8 mouse cellular contexts compared by ENCODE assay signal in genomic region chr7:140922398-140923069, GRCm38 (mm10). TPM values are rescaled to one million over a fixed set of nuclear protein-coding genes. Genes with fewer than 3 reads are reported as not detected.
DNase-seq lines count a peak whose midpoint lies in the region; ATAC-seq and TF ChIP-seq lines count a peak whose summit lies in the region.

No protein-coding gene starts in this region.

- no peaks in the 10 kb centered on the region for H3K36me3 ChIP-seq in CH12.LX (replicated peaks in 1 of 2; ENCODE audit: control insufficient read depth in 1 of 2, insufficient read depth in 1 of 2, low read length in 1 of 2)
- H3K36me3 ChIP-seq in heart, embryonic 16.5 days (ENCODE audit: control insufficient read depth, insufficient read depth): no peaks in the 10 kb centered on the region
- peaks cover 53% of the 10 kb centered on the region for H3K36me3 ChIP-seq in megakaryocyte, embryonic 14.5 days (replicated peaks; ENCODE audit: low read length)
- no peaks in the 10 kb centered on the region for H3K36me3 ChIP-seq in stomach, embryonic 14.5 days (ENCODE audit: control insufficient read depth, insufficient read depth, low read length)

- H3K4me2 ChIP-seq in CH12.LX (ENCODE audit: insufficient read depth, low read depth, poor library complexity, severe bottlenecking): peak overlapping the region; percentile 77
- peak overlapping the region; percentile 67 for H3K4me2 ChIP-seq in heart, embryonic 16.5 days (ENCODE audit: low read depth, low read length)
- peak overlapping the region; percentile 56 for H3K4me2 ChIP-seq in stomach, embryonic 14.5 days (replicated peaks; ENCODE audit: low read depth, low read length)

- TF ChIP-seq CTCF in CH12.LX (conservative IDR thresholded peaks at IDR 0.05 in 1 of 2, IDR thresholded peaks at IDR 0.05 in 1 of 2; ENCODE audit: low read depth in 2 of 2, low read length in 2 of 2): no peak

- H3K9ac ChIP-seq in CH12.LX (ENCODE audit: insufficient read depth, low read depth): no peak overlapping the region
- peak overlapping the region; percentile 41 for H3K9ac ChIP-seq in heart, embryonic 16.5 days (ENCODE audit: low read length)
- H3K9ac ChIP-seq in stomach, embryonic 14.5 days (replicated peaks; ENCODE audit: low read depth, low read length): no peak overlapping the region

- no peak for TF ChIP-seq POLR2A in CH12.LX (IDR thresholded peaks at IDR 0.05; ENCODE audit: low read depth, low read length)

- in situ Hi-C loops in CH12.LX (cut with MboI; ENCODE audit: low pct_ligation_motif_present, low pct_unique_long_range_greater_than_20kb, low sequenced_read_pairs): no loop called here

- H3K27me3 ChIP-seq in CH12.LX (replicated peaks): peaks cover 19% of the 10 kb centered on the region
- H3K27me3 ChIP-seq in heart, embryonic 16.5 days (ENCODE audit: control insufficient read depth, insufficient read depth, low read length): peaks cover 63% of the 10 kb centered on the region
- H3K27me3 ChIP-seq in megakaryocyte, embryonic 14.5 days (replicated peaks): no peaks in the 10 kb centered on the region
- peaks cover 36% of the 10 kb centered on the region for H3K27me3 ChIP-seq in stomach, embryonic 14.5 days (ENCODE audit: control insufficient read depth, insufficient read depth, low read length)

- ATAC-seq in heart, embryonic 16.5 days (replicated peaks; ENCODE audit: extremely low read depth, insufficient read depth, low FRiP score): no peak
- peak; percentile 31; the same call in 1 of the 2 replicates for ATAC-seq in stomach, embryonic 14.5 days (ENCODE audit: insufficient number of reproducible peaks, insufficient read depth, low FRiP score, low read depth)

- H3K4me3 ChIP-seq in CH12.LX (replicated peaks in 1 of 3; ENCODE audit: low read depth in 2 of 3, low read length in 2 of 3, poor library complexity in 1 of 3): peak overlapping the region in 1 of 3 experiments; percentile 49
- H3K4me3 ChIP-seq in heart, embryonic 16.5 days (ENCODE audit: low read length): peak overlapping the region; percentile 52
- H3K4me3 ChIP-seq in megakaryocyte, embryonic 14.5 days (replicated peaks): peak overlapping the region; percentile 91
- peak overlapping the region; percentile 28 for H3K4me3 ChIP-seq in stomach, embryonic 14.5 days (ENCODE audit: low read depth, low read length)

- WGBS in heart, embryonic 16.5 days: 2% methylated on average over 49 of the region's 49 CpGs
- under 1% methylated on average over 49 of the region's 49 CpGs for WGBS in stomach, embryonic 14.5 days

- TF ChIP-seq EP300 in CH12.LX (IDR thresholded peaks at IDR 0.05; ENCODE audit: low read length): no peak

- dilution Hi-C loops in CH12.LX (cut with MboI; ENCODE audit: extremely low pct_ligation_motif_present, extremely low pct_unique_long_range_greater_than_20kb, low sequenced_read_pairs): no loop called here

- H3K79me2 ChIP-seq in CH12.LX (replicated peaks; ENCODE audit: control insufficient read depth, extremely low read depth, insufficient read depth, poor library complexity, severe bottlenecking): no peaks in the 10 kb centered on the region

- DNase-seq in CH12.LX (ENCODE audit: extremely low read depth) (no peak), ES-CJ7 (ENCODE audit: low read depth, low spot score) (peak; percentile 43)
- peak; percentile 47 for DNase-seq in embryo, embryonic 10 days (ENCODE audit: low spot score)
- DNase-seq in kidney, postnatal 10 days: peak; percentile 87
- no peak for DNase-seq in urinary bladder, adult 2 months (ENCODE audit: low spot score)

- TF ChIP-seq RAD21 in CH12.LX (IDR thresholded peaks at IDR 0.05; ENCODE audit: low read depth, low read length): no peak

- peaks cover 2% of the 10 kb centered on the region for H3K9me3 ChIP-seq in CH12.LX (replicated peaks; ENCODE audit: low read length)
- no peaks in the 10 kb centered on the region for H3K9me3 ChIP-seq in heart, embryonic 16.5 days (replicated peaks; ENCODE audit: control insufficient read depth, low read length)
- H3K9me3 ChIP-seq in megakaryocyte, embryonic 14.5 days: peaks cover 2% of the 10 kb centered on the region
- H3K9me3 ChIP-seq in stomach, embryonic 14.5 days (ENCODE audit: control insufficient read depth, low read depth, low read length): no peaks in the 10 kb centered on the region

- peaks cover 8% of the 10 kb centered on the region in 2 experiments; a peak in 3 of 4 replicates for H3K4me1 ChIP-seq in CH12.LX (ENCODE audit: control insufficient read depth in 1 of 2, insufficient read depth in 2 of 2)
- peaks cover 9% of the 10 kb centered on the region for H3K4me1 ChIP-seq in heart, embryonic 16.5 days (ENCODE audit: control insufficient read depth, insufficient read depth, low read length)
- peaks cover 100% of the 10 kb centered on the region for H3K4me1 ChIP-seq in megakaryocyte, embryonic 14.5 days
- peaks cover 10% of the 10 kb centered on the region; the same call in 1 of the 2 replicates for H3K4me1 ChIP-seq in stomach, embryonic 14.5 days (ENCODE audit: control insufficient read depth, insufficient read depth, low read length)

- H3K27ac ChIP-seq in CH12.LX (ENCODE audit: insufficient read depth, low read depth): no peak overlapping the region
- no peak overlapping the region for H3K27ac ChIP-seq in heart, embryonic 16.5 days (ENCODE audit: low read length)
- H3K27ac ChIP-seq in stomach, embryonic 14.5 days (ENCODE audit: low read length): no peak overlapping the region

TF ChIP-seq in CH12.LX, 34 proteins besides CTCF, POLR2A, EP300 and RAD21 (continues in another document):
- TF ChIP-seq BHLHE40 (IDR thresholded peaks at IDR 0.05; ENCODE audit: low read depth, low read length) (peak; percentile 59), ETS1 (conservative IDR thresholded peaks at IDR 0.05; ENCODE audit: low read depth, low read length) (no peak), SIN3A (IDR thresholded peaks at IDR 0.05; ENCODE audit: low read length) (0 out of 2 replicates have a peak, but pooled peaks have one; percentile 39), E2F4 (IDR thresholded peaks at IDR 0.05; ENCODE audit: insufficient replicate concordance, low read depth, low read length) (no peak), UBTF (IDR thresholded peaks at IDR 0.05; ENCODE audit: low read depth, low read length) (no peak), TBP (conservative IDR thresholded peaks at IDR 0.05; ENCODE audit: low read depth, low read length) (no peak), MYC (IDR thresholded peaks at IDR 0.05; ENCODE audit: low read depth, low read length) (peak; percentile 61; the same call in 1 of the 2 replicates), JUN (IDR thresholded peaks at IDR 0.05; ENCODE audit: insufficient read depth, low read depth, low read length) (no peak), PAX5 (IDR thresholded peaks at IDR 0.05; ENCODE audit: low read length) (no peak), HCFC1 (IDR thresholded peaks at IDR 0.05; ENCODE audit: low read depth, low read length) (no peak), MAX (IDR thresholded peaks at IDR 0.05; ENCODE audit: low read length) (peak; percentile 69), MAZ (IDR thresholded peaks at IDR 0.05; ENCODE audit: low read depth, low read length) (no peak), RCOR1 (conservative IDR thresholded peaks at IDR 0.05; ENCODE audit: low read depth, low read length) (no peak)

RNA-seq across cellular contexts. Expression of gene Nlrp6, which starts 1.8 kb away (rescaled TPM):
- total RNA-seq in CH12.LX (2012; rRNA removed) (0.08 and 0.21 TPM in 2 replicates), CH12.LX (2014; rRNA removed) (not detected in 2 replicates)
- polyA plus RNA-seq in CH12.LX (2012; ENCODE audit: insufficient read length, low read depth): 0.14 and 0.15 TPM in 2 replicates
- polyA plus RNA-seq in heart, embryonic 16.5 days (2015; fragmentation: Nextera tagmentation; extraction: Ambion mirVana): 0.82 and 1.6 TPM in 2 replicates
- 18.0 and 21.3 TPM in 2 replicates for polyA plus RNA-seq in megakaryocyte, embryonic 14.5 days (2012; ENCODE audit: insufficient read depth, low replicate concordance)
- 1.2 and 2.2 TPM in 2 replicates for polyA plus RNA-seq in stomach, embryonic 14.5 days (2014; fragmentation: Nextera tagmentation; extraction: Ambion mirVana)
- not detected in 2 replicates for polyA plus RNA-seq in urinary bladder, adult 2 months (2012; rRNA removed)

RNA-seq across cellular contexts. Expression of gene Pgghg, which starts 18.7 kb away (rescaled TPM):
- total RNA-seq in CH12.LX (2012; rRNA removed) (3.3 and 3.7 TPM in 2 replicates), CH12.LX (2014; rRNA removed) (3.2 and 4.0 TPM in 2 replicates)
- polyA plus RNA-seq in CH12.LX (2012; ENCODE audit: insufficient read length, low read depth): 3.1 and 3.6 TPM in 2 replicates
- polyA plus RNA-seq in heart, embryonic 16.5 days (2015; fragmentation: Nextera tagmentation; extraction: Ambion mirVana): 12.2 and 12.4 TPM in 2 replicates
- polyA plus RNA-seq in megakaryocyte, embryonic 14.5 days (2012; ENCODE audit: insufficient read depth, low replicate concordance): 6.6 and 7.4 TPM in 2 replicates
- 28.7 and 31.0 TPM in 2 replicates for polyA plus RNA-seq in stomach, embryonic 14.5 days (2014; fragmentation: Nextera tagmentation; extraction: Ambion mirVana)
- polyA plus RNA-seq in urinary bladder, adult 2 months (2012; rRNA removed): 41.5 and 49.5 TPM in 2 replicates

RNA-seq across cellular contexts. Expression of gene Cox8b, which starts 22.3 kb away (rescaled TPM):
- total RNA-seq in CH12.LX (2012; rRNA removed): not detected in 2 replicates
- not detected in 2 replicates for total RNA-seq in CH12.LX (2014; rRNA removed)
- polyA plus RNA-seq in CH12.LX (2012; ENCODE audit: insufficient read length, low read depth): not detected in 2 replicates
- polyA plus RNA-seq in heart, embryonic 16.5 days (2015; fragmentation: Nextera tagmentation; extraction: Ambion mirVana): 467 and 515 TPM in 2 replicates
- polyA plus RNA-seq in megakaryocyte, embryonic 14.5 days (2012; ENCODE audit: insufficient read depth, low replicate concordance): not detected in 2 replicates
- 0.87 TPM in 1 of 2 replicates, not detected in the other for polyA plus RNA-seq in stomach, embryonic 14.5 days (2014; fragmentation: Nextera tagmentation; extraction: Ambion mirVana)
- polyA plus RNA-seq in urinary bladder, adult 2 months (2012; rRNA removed): 3.9 and 4.4 TPM in 2 replicates

RNA-seq across cellular contexts. Expression of gene Ifitm5, which starts 27.6 kb away (rescaled TPM):
- total RNA-seq in CH12.LX (2012; rRNA removed): 0.68 and 0.76 TPM in 2 replicates
- total RNA-seq in CH12.LX (2014; rRNA removed): not detected in 2 replicates
- 0.55 and 0.71 TPM in 2 replicates for polyA plus RNA-seq in CH12.LX (2012; ENCODE audit: insufficient read length, low read depth)
- polyA plus RNA-seq in heart, embryonic 16.5 days (2015; fragmentation: Nextera tagmentation; extraction: Ambion mirVana): 1.3 and 1.6 TPM in 2 replicates
- polyA plus RNA-seq in megakaryocyte, embryonic 14.5 days (2012; ENCODE audit: insufficient read depth, low replicate concordance): not detected in 2 replicates
- 2.0 and 2.6 TPM in 2 replicates for polyA plus RNA-seq in stomach, embryonic 14.5 days (2014; fragmentation: Nextera tagmentation; extraction: Ambion mirVana)
- polyA plus RNA-seq in urinary bladder, adult 2 months (2012; rRNA removed): 1.3 and 1.7 TPM in 2 replicates

RNA-seq across cellular contexts. Expression of gene Gm45717, which starts 33.2 kb away (rescaled TPM):
- not detected in 2 replicates for total RNA-seq in CH12.LX (2012; rRNA removed)
- total RNA-seq in CH12.LX (2014; rRNA removed): not detected in 2 replicates
- polyA plus RNA-seq in CH12.LX (2012; ENCODE audit: insufficient read length, low read depth): not detected in 2 replicates
- polyA plus RNA-seq in heart, embryonic 16.5 days (2015; fragmentation: Nextera tagmentation; extraction: Ambion mirVana): 0.66 TPM in 1 of 2 replicates, not detected in the other
- polyA plus RNA-seq in megakaryocyte, embryonic 14.5 days (2012; ENCODE audit: insufficient read depth, low replicate concordance): not detected in 2 replicates
- not detected in 2 replicates for polyA plus RNA-seq in stomach, embryonic 14.5 days (2014; fragmentation: Nextera tagmentation; extraction: Ambion mirVana)
- not detected in 2 replicates for polyA plus RNA-seq in urinary bladder, adult 2 months (2012; rRNA removed)

Comparison
In these comparisons a context has a peak if more than half of its experiments do, and no peak if none do; other contexts are left out.
1. DNase-seq: peak in ES-CJ7 (single experiment), embryo, embryonic 10 days (single experiment) and kidney, postnatal 10 days (single experiment); none in CH12.LX (single experiment) and urinary bladder, adult 2 months (single experiment).
2. RNA of gene Cox8b, which starts 22.3 kb away (polyA plus RNA-seq): 467 to 515 TPM in heart, embryonic 16.5 days; 3.9 to 4.4 TPM in urinary bladder, adult 2 months, 0.87 TPM in stomach, embryonic 14.5 days, not detected in CH12.LX and not detected in megakaryocyte, embryonic 14.5 days; every median in the first group is over 10 times any median in the second.
3. Peak in every context shown above with its lines, with median percentiles within 50 percentile points of each other: H3K4me2 ChIP-seq.